Mouse (Mus musculus) C2C12 (cell line): ENCODE results near the gene Tbc1d23.

ENCODE experiments used
- CEBPB ChIP-seq: IDR thresholded peaks from one replicate; pipeline ENCODE4 v1.6.1; 2011; ENCODE audit warnings: low read depth, mild to moderate bottlenecking, control low read depth, moderate library complexity
- CTCF ChIP-seq: IDR thresholded peaks from one replicate; pipeline ENCODE4 v1.5.1; 2011; ENCODE audit not compliant: control insufficient read depth, insufficient read depth, insufficient read length
- FOSL1 ChIP-seq: IDR thresholded peaks from one replicate; pipeline ENCODE4 v1.8.0; 2011; ENCODE audit warnings: mild to moderate bottlenecking, low read length; ENCODE audit not compliant: poor library complexity, insufficient read depth, severe bottlenecking
- MAX ChIP-seq: IDR thresholded peaks from one replicate; pipeline ENCODE4 v1.6.1; 2011; ENCODE audit warnings: mild to moderate bottlenecking, control low read depth
- MYOD1 ChIP-seq: IDR thresholded peaks from one replicate; pipeline ENCODE4 v1.6.1; 2011; ENCODE audit warnings: low read depth; ENCODE audit not compliant: control insufficient read depth, insufficient read length
- MYOG ChIP-seq: IDR thresholded peaks from one replicate; pipeline ENCODE4 v1.6.1; 2011; ENCODE audit not compliant: control insufficient read depth, insufficient read length; ENCODE audit errors: extremely low read depth
- USF1 ChIP-seq: IDR thresholded peaks from one replicate; pipeline ENCODE4 v1.6.1; 2011; ENCODE audit warnings: low read depth, mild to moderate bottlenecking, control low read depth, moderate library complexity

DNA sequence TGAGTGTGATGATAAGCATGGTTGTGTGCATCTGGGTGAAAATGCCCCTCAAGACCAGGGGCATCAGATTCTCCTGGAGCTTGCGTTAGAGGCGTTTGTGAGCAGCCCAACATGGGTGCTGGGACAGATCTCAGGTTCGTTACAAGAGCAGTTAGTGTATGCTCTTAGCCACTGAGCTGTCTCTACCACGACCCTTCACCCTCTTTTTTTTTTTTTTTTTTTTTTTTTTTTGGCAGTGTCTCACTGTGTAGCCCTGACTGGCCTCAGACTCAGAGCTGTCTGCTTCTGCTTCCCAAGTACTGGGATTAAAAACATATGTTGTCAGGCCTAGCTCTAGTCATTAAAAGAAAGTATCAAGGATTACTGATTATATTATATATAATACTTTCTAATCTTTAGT is 105.0 kb downstream of the Tbc1d23 start:
- TF ChIP-seq CEBPB = no peak
- no peak for TF ChIP-seq MAX
- no peak for TF ChIP-seq MYOG
- TF ChIP-seq CTCF = no peak
- TF ChIP-seq USF1 = no peak
- no peak for TF ChIP-seq FOSL1
- no peak for TF ChIP-seq MYOD1
